Mouse (Mus musculus): Measurements from ENCODE around the gene Itpripl2. TPM values are rescaled to one million over a fixed set of nuclear protein-coding genes. Genes with fewer than 3 reads are reported as not detected.

Gene Itpripl2
- polyA plus RNA-seq, 1 experiment from 2014 or later = 1.8 TPM

GRCm38 (mm10) chr7:118443895-118444485, 47.8 kb downstream of the Itpripl2 start:
- DNase-seq (ENCODE audit: low spot score) = no peak

GRCm38 (mm10) chr7:118443371-118443770, 48.4 kb downstream of the Itpripl2 start:
- no peak for DNase-seq (ENCODE audit: low spot score)

GRCm38 (mm10) chr7:118441535-118441934, 50.2 kb downstream of the Itpripl2 start:
- no peak for DNase-seq (ENCODE audit: low spot score)

GRCm38 (mm10) chr7:118437101-118437802, 54.5 kb downstream of the Itpripl2 start:
- DNase-seq (ENCODE audit: low spot score) = peak; percentile 51

Other genes starting within 250 kb of the Itpripl2 start
- 24.0 and 31.4 TPM in 2 replicates for gene Smg1, start 248.3 kb downstream of the Itpripl2 start, polyA plus RNA-seq (2015; fragmentation: Nextera tagmentation; extraction: Ambion mirVana)
- gene Syt17, start 43.8 kb downstream of the Itpripl2 start, polyA plus RNA-seq (2015; fragmentation: Nextera tagmentation; extraction: Ambion mirVana) = 0.06 and 0.18 TPM in 2 replicates
- 81.4 and 86.5 TPM in 2 replicates for gene Coq7, start 41.4 kb upstream of the Itpripl2 start, polyA plus RNA-seq (2015; fragmentation: Nextera tagmentation; extraction: Ambion mirVana)
- gene Tmc7, start 92.8 kb upstream of the Itpripl2 start, polyA plus RNA-seq (2015; fragmentation: Nextera tagmentation; extraction: Ambion mirVana) = 0.75 and 0.78 TPM in 2 replicates
- 2.0 and 2.2 TPM in 2 replicates for gene Tmc5, start 105.3 kb upstream of the Itpripl2 start, polyA plus RNA-seq (2015; fragmentation: Nextera tagmentation; extraction: Ambion mirVana)
- gene Gde1, start 213.8 kb upstream of the Itpripl2 start, polyA plus RNA-seq (2015; fragmentation: Nextera tagmentation; extraction: Ambion mirVana) = 71.0 and 75.3 TPM in 2 replicates
- gene Ccp110, start 220.6 kb upstream of the Itpripl2 start, polyA plus RNA-seq (2015; fragmentation: Nextera tagmentation; extraction: Ambion mirVana) = 7.8 and 8.1 TPM in 2 replicates
- gene Vps35l, start 248.3 kb upstream of the Itpripl2 start, polyA plus RNA-seq (2015; fragmentation: Nextera tagmentation; extraction: Ambion mirVana) = 55.7 and 56.5 TPM in 2 replicates

All from thymus, postnatal 0 days (tissue).